Mouse (Mus musculus) heart, embryonic 14.5 days (tissue): ENCODE measurements around the gene Tnfrsf1a. TPM values are rescaled to one million over a fixed set of nuclear protein-coding genes. Genes with fewer than 3 reads are reported as not detected.

ENCODE experiments used
- ATAC-seq: fragments of 200-750 bp; cut with Nextera tagmentation; 2 replicates; pipeline ENCODE4 v1.8.0; 2017; ENCODE audit warnings: low read depth, moderate TSS enrichment; ENCODE audit not compliant: insufficient number of reproducible peaks, insufficient read depth, low FRiP score
- H3K27ac ChIP-seq, 2 experiments: fragments of 200-500 bp in 1 of 2; fragments of 300-500 bp in 1 of 2; sonication (generic) in 1 of 2; replicated peaks in 1 of 2; 2 replicates each; pipeline ENCODE4 v1.5.1; 2012 to 2014; ENCODE audit warnings: low read depth in 2 of 2, low read length in 2 of 2, control low read depth in 1 of 2, mild to moderate bottlenecking in 1 of 2, mixed read lengths in 1 of 2; ENCODE audit not compliant: control insufficient read depth in 1 of 2, insufficient read depth in 1 of 2
- H3K27me3 ChIP-seq: fragments of 300-500 bp; sonication (generic); 2 replicates; pipeline ENCODE4 v1.6.1; 2014; ENCODE audit warnings: mild to moderate bottlenecking, low read length, control low read depth; ENCODE audit not compliant: control insufficient read depth, insufficient read depth
- H3K36me3 ChIP-seq: fragments of 300-500 bp; sonication (generic); 2 replicates; pipeline ENCODE4 v1.6.1; 2014; ENCODE audit warnings: mild to moderate bottlenecking, control low read depth, low read length, mixed read lengths; ENCODE audit not compliant: control insufficient read depth, insufficient read depth
- H3K4me1 ChIP-seq, 2 experiments: fragments of 200-500 bp in 1 of 2; fragments of 300-500 bp in 1 of 2; sonication (generic) in 1 of 2; 2 replicates each; pipeline ENCODE4 v1.6.1; 2012 to 2014; ENCODE audit warnings: low read length in 2 of 2, control low read depth in 1 of 2, mixed read lengths in 1 of 2; ENCODE audit not compliant: control insufficient read depth in 2 of 2, insufficient read depth in 2 of 2
- H3K4me2 ChIP-seq: fragments of 300-500 bp; sonication (generic); 2 replicates; pipeline ENCODE4 v1.6.1; 2014; ENCODE audit warnings: mild to moderate bottlenecking, low read length
- H3K4me3 ChIP-seq, 2 experiments: fragments of 200-500 bp in 1 of 2; fragments of 300-500 bp in 1 of 2; sonication (generic) in 1 of 2; 2 replicates each; pipeline ENCODE4 v1.5.1; 2012 to 2014; ENCODE audit warnings: low read length in 2 of 2, mild to moderate bottlenecking in 2 of 2, control low read depth in 1 of 2, low read depth in 1 of 2, moderate library complexity in 1 of 2; ENCODE audit not compliant: control insufficient read depth in 1 of 2, insufficient read depth in 1 of 2
- H3K9ac ChIP-seq: fragments of 300-500 bp; sonication (generic); 2 replicates; pipeline ENCODE4 v1.6.1; 2014; ENCODE audit warnings: mild to moderate bottlenecking, low read length
- H3K9me3 ChIP-seq: fragments of 300-500 bp; sonication (generic); 2 replicates; pipeline ENCODE4 v1.6.1; 2016; ENCODE audit warnings: low read length, control low read depth; ENCODE audit not compliant: control insufficient read depth
- WGBS: fragments of 180-500 bp; shearing (Covaris S2); extraction: QIAGEN DNeasy Blood & Tissue Kit; methylation state at CpG from one replicate; pipeline ENCODE4 v1.1.7; 2014; 5-methylcytosine and 5-hydroxymethylcytosine counted together
- polyA plus RNA-seq: library from polyadenylated mRNA; unstranded; fragments of >200 nt; fragmentation: Nextera tagmentation; extraction: Ambion mirVana; gene quantifications from 2 replicates; pipeline ENCODE4 v1.2.1, GENCODE M21; 2014

The Tnfrsf1a gene
- polyA plus RNA-seq, 1 experiment from 2014 or later, result 43.5 TPM

- WGBS, result 92% methylated on average over 2 of the region's 2 CpGs
- no peaks in the 10 kb centered on the region for H3K36me3 ChIP-seq
- H3K9ac ChIP-seq, result peak overlapping the region; percentile 88
- H3K9me3 ChIP-seq, result no peaks in the 10 kb centered on the region
- H3K4me1 ChIP-seq, result peaks cover 44 to 62% of the 10 kb centered on the region in 2 experiments
- 0 out of 4 replicates have a peak overlapping the region, but pooled peaks of 1 of the 2 experiments have one; percentile 75 for H3K27ac ChIP-seq
- no peak for ATAC-seq
- H3K4me3 ChIP-seq, result peak overlapping the region; percentile 7 to 73; a peak in 2 of 4 replicates
- peak overlapping the region; percentile 89 for H3K4me2 ChIP-seq
- H3K27me3 ChIP-seq, result no peaks in the 10 kb centered on the region
Observed at GRCm38 (mm10) chr6:125350995-125351324, 1.8 kb downstream of the Tnfrsf1a start.

GRCm38 (mm10) chr6:125351368-125352045, 2.3 kb downstream of the Tnfrsf1a start:
- Histone ChIP-seq H3K9ac (no peak overlapping the region), H3K9me3 (no peaks in the 10 kb centered on the region), H3K27ac (no peak overlapping the region), H3K36me3 (no peaks in the 10 kb centered on the region), H3K27me3 (no peaks in the 10 kb centered on the region), H3K4me2 (peak overlapping the region; percentile 89), H3K4me1 (peaks cover 46 to 68% of the 10 kb centered on the region in 2 experiments), H3K4me3 (peak overlapping the region in 1 of 2 experiments; percentile 73; a peak in 2 of 4 replicates)
- ATAC-seq, result no peak
- 58% methylated on average over 8 of the region's 8 CpGs for WGBS

DNA sequence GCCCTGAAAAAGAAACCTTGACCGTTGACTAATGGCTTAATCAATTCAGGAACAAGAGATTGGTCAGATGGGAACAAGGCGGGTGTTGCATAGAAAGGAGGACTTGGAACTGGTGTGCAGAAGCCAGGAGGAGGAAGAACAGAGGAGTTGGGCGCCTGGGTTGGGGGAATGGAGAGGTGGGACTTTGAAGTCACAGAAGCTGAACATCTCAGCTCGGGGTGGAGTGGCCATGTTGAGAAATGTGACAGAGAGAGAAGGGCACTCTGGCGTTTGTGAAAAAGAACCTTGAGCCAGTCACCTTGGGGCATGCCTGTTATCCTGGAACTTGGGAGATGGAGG, 2.9 kb downstream of the Tnfrsf1a start:
- peaks cover 46 to 70% of the 10 kb centered on the region in 2 experiments for H3K4me1 ChIP-seq
- H3K27ac ChIP-seq, result no peak overlapping the region
- no peaks in the 10 kb centered on the region for H3K27me3 ChIP-seq
- H3K36me3 ChIP-seq, result peaks cover 4% of the 10 kb centered on the region; the same call in 1 of the 2 replicates
- H3K4me2 ChIP-seq, result no peak overlapping the region
- WGBS, result 59% methylated on average over 5 of the region's 5 CpGs
- H3K9ac ChIP-seq, result no peak overlapping the region
- H3K9me3 ChIP-seq, result no peaks in the 10 kb centered on the region
- ATAC-seq, result no peak
- H3K4me3 ChIP-seq, result no peak overlapping the region

DNA sequence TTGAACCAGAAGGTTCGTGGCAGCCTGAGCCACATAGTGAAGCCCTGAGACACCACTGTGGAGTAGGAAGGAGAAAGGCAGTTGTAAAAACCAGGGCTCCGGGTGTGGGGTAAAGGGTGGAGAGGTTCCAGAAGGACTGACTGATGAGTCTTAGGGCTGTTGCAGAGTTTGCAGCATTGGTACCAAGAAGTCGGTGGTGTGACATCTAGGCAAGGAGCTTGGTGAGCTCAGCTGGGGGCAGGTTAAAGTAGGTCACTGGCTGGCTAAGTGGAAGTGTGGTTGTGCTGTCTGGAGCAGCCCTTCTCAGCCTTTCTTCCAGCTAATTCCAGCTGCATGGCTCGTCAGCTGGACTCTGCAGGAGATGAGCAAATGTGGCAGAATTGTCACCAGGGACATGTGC, 3.6 kb downstream of the Tnfrsf1a start:
- peak overlapping the region; percentile 18; the same call in 1 of the 2 replicates for H3K4me2 ChIP-seq
- H3K27me3 ChIP-seq, result no peaks in the 10 kb centered on the region
- H3K9ac ChIP-seq, result no peak overlapping the region
- H3K27ac ChIP-seq, result no peak overlapping the region
- no peak for ATAC-seq
- 46% methylated on average over 4 of the region's 4 CpGs for WGBS
- H3K4me1 ChIP-seq, result peaks cover 46 to 70% of the 10 kb centered on the region in 2 experiments
- H3K36me3 ChIP-seq, result peaks cover 12% of the 10 kb centered on the region
- H3K9me3 ChIP-seq, result no peaks in the 10 kb centered on the region
- H3K4me3 ChIP-seq, result no peak overlapping the region

GRCm38 (mm10) chr6:125353221-125353620, 4.1 kb downstream of the Tnfrsf1a start:
- WGBS, result 66% methylated on average over 11 of the region's 11 CpGs
- no peak overlapping the region for H3K9ac ChIP-seq
- H3K27me3 ChIP-seq, result no peaks in the 10 kb centered on the region
- ATAC-seq, result no peak
- 0 out of 4 replicates have a peak overlapping the region, but pooled peaks of 1 of the 2 experiments have one; percentile 74 for H3K27ac ChIP-seq
- no peak overlapping the region for H3K4me3 ChIP-seq
- H3K4me1 ChIP-seq, result peaks cover 45 to 70% of the 10 kb centered on the region in 2 experiments
- peaks cover 16% of the 10 kb centered on the region for H3K36me3 ChIP-seq
- no peaks in the 10 kb centered on the region for H3K9me3 ChIP-seq
- peak overlapping the region; percentile 55 for H3K4me2 ChIP-seq

DNA sequence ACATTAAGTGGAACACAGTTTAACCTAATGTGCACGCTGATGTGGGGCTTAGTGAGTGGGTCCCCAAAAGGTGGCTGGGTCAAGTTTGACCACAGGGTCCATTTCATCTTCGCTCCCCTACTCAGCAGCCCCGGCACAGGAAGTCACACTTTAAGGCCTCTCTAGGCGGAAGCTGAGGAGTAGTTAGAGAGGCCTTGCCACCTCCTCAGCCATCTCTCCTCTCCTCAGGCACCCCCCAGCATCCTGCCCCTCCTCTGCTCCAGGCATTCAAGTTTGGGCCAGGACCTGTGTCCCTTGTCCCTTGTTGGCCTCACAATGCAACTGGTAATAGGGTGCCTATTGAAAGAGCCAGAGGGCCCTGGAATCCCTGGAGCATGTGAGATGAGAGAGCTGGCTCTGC, 4.5 kb downstream of the Tnfrsf1a start:
- 77% methylated on average over 4 of the region's 4 CpGs for WGBS
- H3K4me1 ChIP-seq, result peaks cover 41 to 66% of the 10 kb centered on the region in 2 experiments
- no peaks in the 10 kb centered on the region for H3K27me3 ChIP-seq
- H3K4me2 ChIP-seq, result peak overlapping the region; percentile 55
- ATAC-seq, result no peak
- H3K9me3 ChIP-seq, result no peaks in the 10 kb centered on the region
- no peak overlapping the region for H3K4me3 ChIP-seq
- H3K9ac ChIP-seq, result peak overlapping the region; percentile 7; the same call in 1 of the 2 replicates
- H3K36me3 ChIP-seq, result peaks cover 21% of the 10 kb centered on the region
- peak overlapping the region; percentile 30 to 74; a peak in 2 of 4 replicates for H3K27ac ChIP-seq

DNA sequence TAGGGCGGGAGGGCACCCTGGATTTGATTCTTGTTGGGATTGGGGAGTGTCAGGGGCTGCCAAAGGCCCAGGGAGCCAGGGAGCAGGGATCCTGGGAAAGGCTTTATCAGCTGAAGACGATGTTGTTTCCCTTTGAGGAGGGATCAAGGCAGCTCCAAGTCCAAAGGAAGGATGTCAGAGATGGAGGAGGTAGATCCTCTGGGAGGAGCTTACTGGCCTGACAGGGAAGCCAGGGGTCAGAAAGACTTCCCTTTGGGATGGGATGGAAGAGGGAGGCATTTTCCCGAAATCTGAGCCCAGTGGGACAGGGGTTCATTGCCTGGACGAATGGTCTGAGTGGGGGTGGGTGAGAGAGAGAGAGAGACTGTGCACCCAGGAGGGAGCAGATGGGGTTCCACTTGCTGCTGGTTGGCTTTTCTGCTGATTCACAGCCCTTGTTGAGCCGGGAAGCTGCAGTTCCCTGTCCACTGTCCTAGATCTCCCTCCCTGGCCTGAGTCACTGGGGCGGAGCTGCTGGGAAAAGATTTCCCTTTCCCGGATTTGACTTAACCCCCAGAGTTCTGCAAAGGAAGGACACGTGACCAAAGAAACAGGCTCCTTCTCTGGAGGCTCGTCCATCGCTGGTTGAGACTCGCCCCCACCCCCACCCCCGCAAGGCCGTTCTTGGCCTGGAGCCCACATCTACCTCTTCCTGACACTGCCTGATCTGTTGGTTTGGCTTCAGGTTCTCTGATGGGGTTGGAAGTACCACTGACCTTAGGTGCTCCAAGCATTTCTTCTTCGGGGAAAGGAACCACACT, 5.4 kb downstream of the Tnfrsf1a start:
- peak overlapping the region; percentile 7; the same call in 1 of the 2 replicates for H3K9ac ChIP-seq
- peaks cover 30% of the 10 kb centered on the region for H3K36me3 ChIP-seq
- H3K4me1 ChIP-seq, result peaks cover 35 to 64% of the 10 kb centered on the region in 2 experiments
- H3K4me3 ChIP-seq, result peak overlapping the region in 1 of 2 experiments; percentile 9; a peak in 1 of 4 replicates
- 11% methylated on average over 14 of the region's 14 CpGs for WGBS
- H3K9me3 ChIP-seq, result no peaks in the 10 kb centered on the region
- ATAC-seq, result peak; percentile 42
- peak overlapping the region; percentile 55 for H3K4me2 ChIP-seq
- H3K27ac ChIP-seq, result peak overlapping the region; percentile 30 to 74
- H3K27me3 ChIP-seq, result no peaks in the 10 kb centered on the region
